Mouse (Mus musculus) ZHBTc4 (cell line): Measurements from ENCODE around the gene AW549877.

Experiments used
- DNase-seq: peaks from one replicate; pipeline ENCODE4 v3.0.0-alpha.2; 2011; ENCODE audit warnings: low read depth, low spot score

Gene AW549877

GRCm38 (mm10) chr15:3995448-3996266 is at the start of gene AW549877:
Gene AW549877, minus strand, starts transcription at chr15:3995744.
- DNase-seq = peak; percentile 99

GRCm38 (mm10) chr15:4043032-4043471 is 47.5 kb upstream of the AW549877 start:
- DNase-seq = peak; percentile 45

GRCm38 (mm10) chr15:4042423-4042822 is 46.9 kb upstream of the AW549877 start:
- no peak for DNase-seq

- DNase-seq = peak; percentile 34
These were observed 37.8 kb upstream of the AW549877 start for GRCm38 (mm10) chr15:4033168-4034004.

- DNase-seq = no peak
These were observed 33.4 kb upstream of the AW549877 start for GRCm38 (mm10) chr15:4028960-4029359.

- DNase-seq = peak; percentile 13
These were observed 32.8 kb upstream of the AW549877 start for GRCm38 (mm10) chr15:4028411-4028700.

GRCm38 (mm10) chr15:4027671-4028410 is 32.3 kb upstream of the AW549877 start:
- DNase-seq = peak; percentile 40

- peak; percentile 75 for DNase-seq
These were observed 31.5 kb upstream of the AW549877 start for GRCm38 (mm10) chr15:4026831-4027584.

- peak; percentile 97 for DNase-seq
These were observed 30.8 kb upstream of the AW549877 start, which contains the start of gene Oxct1 for GRCm38 (mm10) chr15:4026231-4026773. Gene Oxct1, plus strand, starts transcription at chr15:4026383.

GRCm38 (mm10) chr15:4025508-4025904 is 30.0 kb upstream of the AW549877 start:
- no peak for DNase-seq

- no peak for DNase-seq
These were observed 29.4 kb upstream of the AW549877 start for GRCm38 (mm10) chr15:4024726-4025507.

GRCm38 (mm10) chr15:4023747-4024146 is 28.2 kb upstream of the AW549877 start:
- no peak for DNase-seq

GRCm38 (mm10) chr15:4020711-4021110 is 25.2 kb upstream of the AW549877 start:
- DNase-seq = no peak

GRCm38 (mm10) chr15:4013873-4014272 is 18.3 kb upstream of the AW549877 start:
- no peak for DNase-seq

- no peak for DNase-seq
These were observed 5.0 kb upstream of the AW549877 start for GRCm38 (mm10) chr15:4000536-4000935.

- peak; percentile 57 for DNase-seq
These were observed 3.6 kb upstream of the AW549877 start for GRCm38 (mm10) chr15:3999144-3999543.

- DNase-seq = peak; percentile 72
These were observed 895 bp upstream of the AW549877 start for GRCm38 (mm10) chr15:3996267-3997010.

GRCm38 (mm10) chr15:3994852-3995447 is 594 bp downstream of the AW549877 start:
- no peak for DNase-seq

GRCm38 (mm10) chr15:3987981-3988380 is 7.6 kb downstream of the AW549877 start:
- peak; percentile 55 for DNase-seq
